Mouse (Mus musculus) cortical plate, adult 2 months (tissue): Measurements from ENCODE around the gene Ralgds.

ENCODE experiments used
- CTCF ChIP-seq: fragments of 200-500 bp; IDR thresholded peaks from 2 replicates; pipeline ENCODE4 v1.5.1; 2011; ENCODE audit warnings: mild to moderate bottlenecking, control low read depth, low read length; ENCODE audit not compliant: insufficient read depth; ENCODE audit errors: extremely low read depth
- POLR2A ChIP-seq: fragments of 200-500 bp; IDR thresholded peaks from 2 replicates; pipeline ENCODE4 v1.6.1; 2011; ENCODE audit warnings: mild to moderate bottlenecking, low read length, control low read depth; ENCODE audit not compliant: insufficient read depth; ENCODE audit errors: extremely low read depth

GRCm38 (mm10) chr2:28528354-28528730 lies 15.4 kb downstream of the Ralgds start:
- no peak for TF ChIP-seq CTCF
- TF ChIP-seq POLR2A: no peak
